Mouse (Mus musculus): ENCODE measurements around the gene Thumpd2. TPM values are rescaled to one million over a fixed set of nuclear protein-coding genes. Genes with fewer than 3 reads are reported as not detected.

Thumpd2 gene
- total and polyA plus RNA-seq, 2 experiments from 2014 or later, result 7.5 to 8.8 TPM

DNA sequence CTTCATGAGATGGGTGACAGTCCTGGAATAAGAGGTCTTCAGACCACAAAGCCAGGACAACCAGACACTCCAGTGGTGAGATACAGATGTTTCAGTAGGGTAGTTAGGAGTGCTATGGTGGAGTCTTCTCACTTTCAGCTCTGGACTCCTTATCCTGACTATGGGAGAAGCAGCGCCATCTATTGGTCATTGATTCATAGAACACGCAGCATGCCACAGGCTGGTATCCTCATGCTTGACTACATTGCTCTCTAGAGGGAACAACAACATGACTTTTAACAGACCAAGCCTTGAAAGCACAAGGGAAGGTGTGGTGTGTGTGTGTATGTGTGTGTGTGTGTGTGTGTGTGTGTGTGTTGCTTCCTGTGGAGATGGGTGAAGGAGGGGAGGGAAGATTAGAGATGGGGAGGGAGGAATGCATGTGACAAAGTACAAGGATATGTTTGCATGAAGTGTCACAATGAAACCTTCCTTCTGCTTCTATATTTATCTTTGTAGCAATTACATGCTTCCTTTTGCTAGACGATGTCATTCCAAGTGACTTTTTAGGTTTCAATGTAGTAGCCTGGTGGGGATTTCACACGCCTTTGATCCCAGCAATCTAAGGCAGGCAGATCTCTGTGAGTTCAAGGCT is 49.0 kb downstream of the Thumpd2 start:
- Histone ChIP-seq H3K27ac (ENCODE audit: low read depth) (no peak overlapping the region), H3K4me2 (ENCODE audit: low read depth, low read length) (no peak overlapping the region), H3K4me3 (ENCODE audit: low read depth, low read length) (no peak overlapping the region), H3K9ac (replicated peaks; ENCODE audit: low read depth, low read length) (no peak overlapping the region), H3K4me1 (ENCODE audit: control insufficient read depth, insufficient read depth) (peaks cover 5% of the 10 kb centered on the region; the same call in 1 of the 2 replicates), H3K27me3 (ENCODE audit: control insufficient read depth, insufficient read depth, low read length) (no peaks in the 10 kb centered on the region), H3K36me3 (replicated peaks; ENCODE audit: control insufficient read depth, insufficient read depth, low read length) (no peaks in the 10 kb centered on the region), H3K9me3 (replicated peaks; ENCODE audit: control insufficient read depth, low read length) (no peaks in the 10 kb centered on the region)
- DNase-seq (ENCODE audit: low spot score), result peak; percentile 88
- TF ChIP-seq EP300 (IDR thresholded peaks at IDR 0.05; ENCODE audit: low read depth), result no peak
- peak; percentile 85 for TF ChIP-seq CTCF (IDR thresholded peaks at IDR 0.05; ENCODE audit: low read depth)
- 28% methylated on average over 4 of the region's 4 CpGs for WGBS
- peak; percentile 81 for ATAC-seq (ENCODE audit: insufficient read depth, low read depth)

DNA sequence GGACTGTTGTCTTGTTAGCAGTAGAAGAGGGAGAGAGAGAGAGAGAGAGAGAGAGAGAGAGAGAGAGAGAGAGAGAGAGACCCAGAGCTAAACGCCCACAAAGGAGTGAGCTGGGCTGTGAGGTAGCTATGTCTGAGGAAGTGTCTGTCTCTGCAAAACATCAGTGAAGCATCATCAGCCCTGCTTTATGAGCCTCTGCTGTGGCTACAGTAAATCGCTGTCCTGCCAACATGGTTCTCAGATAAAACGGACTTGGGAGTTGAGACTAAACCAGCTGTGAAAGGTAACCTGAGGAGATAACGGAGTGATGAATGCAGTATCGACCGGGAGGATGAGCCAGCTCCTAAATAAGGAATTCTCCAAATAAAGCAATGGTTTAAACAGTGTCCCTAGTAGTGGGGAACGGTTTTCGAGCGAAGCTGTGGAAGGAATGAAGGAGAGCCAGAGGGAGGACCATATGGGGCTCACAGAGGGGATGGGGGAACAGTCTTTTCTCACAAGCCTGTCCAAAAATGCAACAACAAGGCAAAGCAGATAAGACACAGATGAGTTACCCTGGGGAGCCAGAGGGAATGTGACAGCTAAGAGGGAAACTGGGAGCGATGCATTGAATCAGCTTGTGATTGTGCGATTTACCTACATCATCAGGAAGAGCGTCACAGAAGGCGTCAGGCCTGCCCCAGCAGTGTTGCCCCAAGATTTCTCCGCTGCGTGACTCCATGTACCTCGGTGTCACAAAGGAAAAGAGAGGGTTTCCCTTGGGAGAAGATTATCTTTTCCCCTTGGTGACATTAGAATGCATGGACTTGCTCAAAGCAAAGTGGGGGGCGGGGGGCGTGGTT is 53.8 kb downstream of the Thumpd2 start:
- 51% methylated on average over 18 of the region's 18 CpGs for WGBS
- no peak overlapping the region for H3K4me3 ChIP-seq (ENCODE audit: low read depth, low read length)

DNA sequence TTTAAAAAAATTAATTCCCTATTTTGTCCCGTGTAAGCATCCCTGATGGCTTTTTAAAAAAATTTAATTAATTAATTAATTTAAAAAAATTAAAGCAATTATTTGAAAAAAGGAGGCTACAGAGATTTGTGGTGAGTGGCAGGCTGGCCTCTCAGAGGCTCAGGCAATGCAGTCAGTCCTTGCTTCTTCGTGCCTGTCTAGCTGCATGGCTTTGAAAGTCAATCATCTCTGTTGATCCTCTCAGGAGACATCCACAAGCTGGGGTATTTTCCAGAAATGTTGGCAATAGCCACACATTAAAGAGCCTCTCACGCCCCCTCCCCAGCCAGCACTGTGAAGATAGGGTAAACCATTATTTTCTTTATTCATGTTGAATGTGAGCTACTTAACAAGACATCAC is 54.7 kb downstream of the Thumpd2 start:
- ATAC-seq (ENCODE audit: insufficient read depth, low read depth), result no peak

More for the DNA sequence above, 53.8 kb downstream of the Thumpd2 start:
- H3K27ac ChIP-seq (ENCODE audit: low read depth), result no peak overlapping the region
- no peak for DNase-seq (ENCODE audit: low spot score)
- peaks cover 2% of the 10 kb centered on the region; the same call in 1 of the 2 replicates for H3K4me1 ChIP-seq (ENCODE audit: control insufficient read depth, insufficient read depth)
- ATAC-seq (ENCODE audit: insufficient read depth, low read depth), result no peak
- no peak overlapping the region for H3K4me2 ChIP-seq (ENCODE audit: low read depth, low read length)
- no peak overlapping the region for H3K9ac ChIP-seq (replicated peaks; ENCODE audit: low read depth, low read length)
- no peaks in the 10 kb centered on the region for H3K27me3 ChIP-seq (ENCODE audit: control insufficient read depth, insufficient read depth, low read length)
- no peaks in the 10 kb centered on the region for H3K9me3 ChIP-seq (replicated peaks; ENCODE audit: control insufficient read depth, low read length)
- TF ChIP-seq CTCF (IDR thresholded peaks at IDR 0.05; ENCODE audit: low read depth), result no peak
- TF ChIP-seq EP300 (IDR thresholded peaks at IDR 0.05; ENCODE audit: low read depth), result no peak
- H3K36me3 ChIP-seq (replicated peaks; ENCODE audit: control insufficient read depth, insufficient read depth, low read length), result no peaks in the 10 kb centered on the region

GRCm38 (mm10) chr17:81009112-81009511 is 55.8 kb downstream of the Thumpd2 start:
- no peak for TF ChIP-seq EP300 (IDR thresholded peaks at IDR 0.05; ENCODE audit: low read depth)
- TF ChIP-seq CTCF (IDR thresholded peaks at IDR 0.05; ENCODE audit: low read depth), result no peak
- Histone ChIP-seq H3K9ac (replicated peaks; ENCODE audit: low read depth, low read length) (no peak overlapping the region), H3K36me3 (replicated peaks; ENCODE audit: control insufficient read depth, insufficient read depth, low read length) (no peaks in the 10 kb centered on the region), H3K4me3 (ENCODE audit: low read depth, low read length) (no peak overlapping the region), H3K4me1 (ENCODE audit: control insufficient read depth, insufficient read depth) (peaks cover 8% of the 10 kb centered on the region), H3K4me2 (ENCODE audit: low read depth, low read length) (no peak overlapping the region), H3K27ac (ENCODE audit: low read depth) (no peak overlapping the region), H3K9me3 (replicated peaks; ENCODE audit: control insufficient read depth, low read length) (no peaks in the 10 kb centered on the region), H3K27me3 (ENCODE audit: control insufficient read depth, insufficient read depth, low read length) (no peaks in the 10 kb centered on the region)
- DNase-seq (ENCODE audit: low spot score) (no peak), ATAC-seq (ENCODE audit: insufficient read depth, low read depth) (no peak)
- 85% methylated on average over 10 of the region's 10 CpGs for WGBS

More for the DNA sequence above, 54.7 kb downstream of the Thumpd2 start:
- Histone ChIP-seq H3K4me2 (ENCODE audit: low read depth, low read length) (no peak overlapping the region), H3K4me1 (ENCODE audit: control insufficient read depth, insufficient read depth) (peaks cover 2% of the 10 kb centered on the region), H3K9me3 (replicated peaks; ENCODE audit: control insufficient read depth, low read length) (no peaks in the 10 kb centered on the region), H3K27me3 (ENCODE audit: control insufficient read depth, insufficient read depth, low read length) (no peaks in the 10 kb centered on the region), H3K27ac (ENCODE audit: low read depth) (no peak overlapping the region), H3K36me3 (replicated peaks; ENCODE audit: control insufficient read depth, insufficient read depth, low read length) (no peaks in the 10 kb centered on the region), H3K9ac (replicated peaks; ENCODE audit: low read depth, low read length) (no peak overlapping the region), H3K4me3 (ENCODE audit: low read depth, low read length) (no peak overlapping the region)
- WGBS, result 76% methylated on average over 3 of the region's 3 CpGs
- DNase-seq (ENCODE audit: low spot score), result no peak
- TF ChIP-seq CTCF (IDR thresholded peaks at IDR 0.05; ENCODE audit: low read depth) (no peak), EP300 (IDR thresholded peaks at IDR 0.05; ENCODE audit: low read depth) (no peak)

GRCm38 (mm10) chr17:81005292-81005691 is 59.6 kb downstream of the Thumpd2 start:
- Histone ChIP-seq H3K9me3 (replicated peaks; ENCODE audit: control insufficient read depth, low read length) (no peaks in the 10 kb centered on the region), H3K9ac (replicated peaks; ENCODE audit: low read depth, low read length) (no peak overlapping the region), H3K4me1 (ENCODE audit: control insufficient read depth, insufficient read depth) (peaks cover 8% of the 10 kb centered on the region), H3K27ac (ENCODE audit: low read depth) (peak overlapping the region; percentile 16; the same call in 1 of the 2 replicates), H3K4me2 (ENCODE audit: low read depth, low read length) (no peak overlapping the region), H3K36me3 (replicated peaks; ENCODE audit: control insufficient read depth, insufficient read depth, low read length) (no peaks in the 10 kb centered on the region), H3K27me3 (ENCODE audit: control insufficient read depth, insufficient read depth, low read length) (no peaks in the 10 kb centered on the region), H3K4me3 (ENCODE audit: low read depth, low read length) (no peak overlapping the region)
- WGBS, result 35% methylated on average over 8 of the region's 8 CpGs
- DNase-seq (ENCODE audit: low spot score) (no peak), ATAC-seq (ENCODE audit: insufficient read depth, low read depth) (peak; percentile 30; the same call in 1 of the 2 replicates)
- TF ChIP-seq EP300 (IDR thresholded peaks at IDR 0.05; ENCODE audit: low read depth) (no peak), CTCF (IDR thresholded peaks at IDR 0.05; ENCODE audit: low read depth) (no peak)

All from heart, postnatal 0 days (tissue).